Mouse (Mus musculus) heart, adult 2 months (tissue): ENCODE results near the gene Ccnl2. TPM values are rescaled to one million over a fixed set of nuclear protein-coding genes. Genes with fewer than 3 reads are reported as not detected.
"Not testable (repeated sequence)": the region's sequence is repeated elsewhere in the genome, so short reads cannot be mapped to it uniquely, and the experiment has no call there.

Experiments
- DNase-seq, 2 experiments: peaks; one replicate each; pipeline ENCODE4 v3.0.0; 2021
- H3K27ac ChIP-seq: fragments of 200-600 bp; 2 replicates; pipeline ENCODE4 v1.8.1; 2022
- H3K27me3 ChIP-seq: fragments of 200-500 bp; 2 replicates; pipeline ENCODE4 v1.6.1; 2012; ENCODE audit warnings: mild to moderate bottlenecking, low read length, inconsistent platforms, mixed read lengths; ENCODE audit not compliant: control insufficient read depth, insufficient read depth
- H3K36me3 ChIP-seq: fragments of 200-500 bp; 2 replicates; pipeline ENCODE4 v1.6.1; 2012; ENCODE audit warnings: low read length, inconsistent platforms; ENCODE audit not compliant: control insufficient read depth, insufficient read depth
- H3K4me1 ChIP-seq: fragments of 200-500 bp; 2 replicates; pipeline ENCODE4 v1.6.1; 2011; ENCODE audit warnings: low read length; ENCODE audit not compliant: control insufficient read depth, insufficient read depth
- H3K4me3 ChIP-seq: fragments of 200-600 bp; 2 replicates; pipeline ENCODE4 v1.8.1; 2022
- H3K79me2 ChIP-seq: fragments of 200-500 bp; replicated peaks from 2 replicates; pipeline ENCODE4 v1.6.1; 2012; ENCODE audit warnings: mild to moderate bottlenecking, inconsistent platforms, low read length, moderate library complexity, mixed read lengths; ENCODE audit not compliant: control insufficient read depth, insufficient read depth
- H3K9ac ChIP-seq: fragments of 200-500 bp; 2 replicates; pipeline ENCODE4 v1.6.1; 2012; ENCODE audit warnings: low read depth, mild to moderate bottlenecking, control low read depth, inconsistent platforms, low read length, mixed read lengths
- CTCF ChIP-seq: fragments of 200-600 bp; IDR thresholded peaks from 2 replicates; pipeline ENCODE4 v1.8.1; 2022; ENCODE audit warnings: antibody characterized with exemption, mild to moderate bottlenecking, moderate library complexity
- EP300 ChIP-seq: fragments of 200-500 bp; IDR thresholded peaks from 2 replicates; pipeline ENCODE4 v1.6.1; 2011; ENCODE audit warnings: low read depth, low read length, control low read depth; ENCODE audit not compliant: insufficient read depth
- POLR2A ChIP-seq: fragments of 200-500 bp; IDR thresholded peaks from 2 replicates; pipeline ENCODE4 v1.6.1; 2011; ENCODE audit warnings: mild to moderate bottlenecking, low read depth, low read length, control low read depth; ENCODE audit not compliant: insufficient read depth
- WGBS: fragments of 180-500 bp; shearing (Covaris S2); methylation state at CpG from one replicate; pipeline ENCODE4 v1.1.7; 2018; 5-methylcytosine and 5-hydroxymethylcytosine counted together
- intact Hi-C: fragments of 180-260 bp; cut with DNase I; formaldehyde crosslinking; loops from one replicate; pipeline ENCODE4 v1.15.1; 2025
- polyA plus RNA-seq: library from polyadenylated mRNA; depleted of rRNA; stranded (reverse); fragments of >200 nt; gene quantifications from 2 replicates; pipeline ENCODE4 v1.2.3, GENCODE M21; 2012
- total RNA-seq, 2 experiments: library from RNA; stranded (reverse); gene quantifications; 2 replicates each; pipeline ENCODE4 v1.2.3; 2021

Ccnl2 gene
- total and polyA plus RNA-seq, 3 experiments = 26.6 to 46.0 (median 27.4) TPM

GRCm38 (mm10) chr4:155784081-155784701 is 28.1 kb upstream of the Ccnl2 start:
- Histone ChIP-seq H3K4me3 (peak overlapping the region; percentile 60), H3K79me2 (no peaks in the 10 kb centered on the region), H3K27me3 (no peaks in the 10 kb centered on the region), H3K9ac (peak overlapping the region; percentile 90), H3K4me1 (peaks cover 13% of the 10 kb centered on the region), H3K27ac (peak overlapping the region; percentile 97), H3K36me3 (no peaks in the 10 kb centered on the region)
- intact Hi-C loops = loop anchor here (1.0 to 2.0 kb wide), 2 partner anchors 14 to 19 kb away; partner anchors contain the start of gene Mrpl20
- DNase-seq = peak; percentile 88 to 90
- WGBS = under 1% methylated on average over 52 of the region's 52 CpGs
- peak; percentile 93 for TF ChIP-seq CTCF
- TF ChIP-seq POLR2A = peak; percentile 69
- TF ChIP-seq EP300 = peak; percentile 64; the same call in 1 of the 2 replicates

- Histone ChIP-seq H3K4me3 (no peak overlapping the region), H3K9ac (no peak overlapping the region)
- intact Hi-C loops = loop anchor here (2.0 kb wide), 1 partner anchor 18 kb away; the partner anchor contains the start of gene Mrpl20
Observed at GRCm38 (mm10) chr4:155785246-155785645, 27.0 kb upstream of the Ccnl2 start.

GRCm38 (mm10) chr4:155785819-155786218 is 26.5 kb upstream of the Ccnl2 start, which contains the start of gene Tmem88b:
Gene Tmem88b, minus strand, starts transcription at chr4:155785874.
- intact Hi-C loops = loop anchor here (2.0 kb wide), 1 partner anchor 17 kb away; the partner anchor contains the start of gene Mrpl20
- WGBS = 47% methylated on average over 5 of the region's 5 CpGs
- TF ChIP-seq EP300 = no peak
- TF ChIP-seq POLR2A = no peak
- peak; percentile 28 for TF ChIP-seq CTCF

More at GRCm38 (mm10) chr4:155785246-155785645, 27.0 kb upstream of the Ccnl2 start:
- no peaks in the 10 kb centered on the region for H3K27me3 ChIP-seq
- no peak for DNase-seq
- no peak for TF ChIP-seq CTCF
- no peak for TF ChIP-seq EP300
- no peak for TF ChIP-seq POLR2A
- H3K27ac ChIP-seq = no peak overlapping the region
- no peaks in the 10 kb centered on the region for H3K79me2 ChIP-seq
- peaks cover 10% of the 10 kb centered on the region for H3K4me1 ChIP-seq
- 83% methylated on average over 10 of the region's 10 CpGs for WGBS
- no peaks in the 10 kb centered on the region for H3K36me3 ChIP-seq

GRCm38 (mm10) chr4:155788300-155788699 is 24.0 kb upstream of the Ccnl2 start:
- Histone ChIP-seq H3K27ac (no peak overlapping the region), H3K79me2 (no peaks in the 10 kb centered on the region), H3K36me3 (no peaks in the 10 kb centered on the region), H3K27me3 (no peaks in the 10 kb centered on the region), H3K4me1 (peaks cover 3% of the 10 kb centered on the region; the same call in 1 of the 2 replicates), H3K4me3 (no peak overlapping the region), H3K9ac (no peak overlapping the region)
- no peak for DNase-seq
- no peak for TF ChIP-seq POLR2A
- TF ChIP-seq CTCF = no peak
- TF ChIP-seq EP300 = no peak
- 38% methylated on average over 3 of the region's 3 CpGs for WGBS
- intact Hi-C loops = no loop called here

More at GRCm38 (mm10) chr4:155785819-155786218, 26.5 kb upstream of the Ccnl2 start, which contains the start of gene Tmem88b:
- Histone ChIP-seq H3K79me2 (no peaks in the 10 kb centered on the region), H3K36me3 (no peaks in the 10 kb centered on the region), H3K27me3 (no peaks in the 10 kb centered on the region), H3K4me1 (peaks cover 6% of the 10 kb centered on the region), H3K9ac (no peak within 1 kb of the TSS; the same call in 1 of the 2 replicates), H3K4me3 (peak within 1 kb of the TSS; percentile 60), H3K27ac (no peak within 1 kb of the TSS; the same call in 1 of the 2 replicates)
- no peak for DNase-seq

GRCm38 (mm10) chr4:155788833-155789232 is 23.5 kb upstream of the Ccnl2 start:
- H3K79me2 ChIP-seq, DNase-seq, H3K9ac ChIP-seq, H3K27ac ChIP-seq, intact Hi-C loops, H3K27me3 ChIP-seq, H3K36me3 ChIP-seq, H3K4me3 ChIP-seq, H3K4me1 ChIP-seq: not testable (repeated sequence)
- 78% methylated on average over 4 of the region's 4 CpGs for WGBS

- Histone ChIP-seq H3K27ac (no peak within 1 kb of the TSS), H3K79me2 (no peaks in the 10 kb centered on the region), H3K36me3 (no peaks in the 10 kb centered on the region), H3K27me3 (no peaks in the 10 kb centered on the region), H3K9ac (no peak within 1 kb of the TSS), H3K4me1 (no peaks in the 10 kb centered on the region), H3K4me3 (no peak within 1 kb of the TSS)
- no peak for TF ChIP-seq CTCF
- TF ChIP-seq POLR2A = no peak
- TF ChIP-seq EP300 = no peak
- intact Hi-C loops = no loop called here
- no peak for DNase-seq
- 88% methylated on average over 3 of the region's 3 CpGs for WGBS
Observed at GRCm38 (mm10) chr4:155790021-155790489, 22.2 kb upstream of the Ccnl2 start, which contains the start of gene Ankrd65. Gene Ankrd65, plus strand, starts transcription at chr4:155790439.
